Mouse (Mus musculus) CH12.LX (cell line): ENCODE measurements at regions not wholly inside any gene's neighbourhood (a gene's known extent, or its start where the extent isn't known, plus 50 kb on each side); places are given as distances from the start of the nearest gene placed in this dataset.

Experiments
- DNase-seq: peaks from one replicate; pipeline ENCODE4 v3.0.0-alpha.2; 2013; ENCODE audit errors: extremely low read depth
- H3K27ac ChIP-seq: 2 replicates; pipeline ENCODE4 v1.5.1; 2012; ENCODE audit warnings: low read depth, mild to moderate bottlenecking, control low read depth, moderate library complexity; ENCODE audit not compliant: insufficient read depth
- H3K27me3 ChIP-seq: replicated peaks from 2 replicates; pipeline ENCODE3; 2012; ENCODE audit warnings: inconsistent platforms
- H3K36me3 ChIP-seq, 2 experiments: replicated peaks in 1 of 2; 2 replicates each; pipeline versions ENCODE3 to v1.6.1; 2012; ENCODE audit warnings: inconsistent platforms in 1 of 2, low read length in 1 of 2, mild to moderate bottlenecking in 1 of 2, mixed read lengths in 1 of 2, moderate library complexity in 1 of 2; ENCODE audit not compliant: control insufficient read depth in 1 of 2, insufficient read depth in 1 of 2
- H3K4me1 ChIP-seq, 2 experiments: 2 replicates each; pipeline ENCODE4 v1.6.1; 2012; ENCODE audit warnings: inconsistent platforms in 1 of 2, moderate library complexity in 1 of 2; ENCODE audit not compliant: insufficient read depth in 2 of 2, control insufficient read depth in 1 of 2
- H3K4me2 ChIP-seq: 2 replicates; pipeline ENCODE4 v1.6.1; 2012; ENCODE audit warnings: low read depth, mild to moderate bottlenecking, control low read depth; ENCODE audit not compliant: poor library complexity, insufficient read depth, severe bottlenecking
- H3K4me3 ChIP-seq, 3 experiments: fragments of 150-350 bp in 1 of 3; sonication (generic) in 1 of 3; replicated peaks in 1 of 3; 2 replicates each; pipeline versions ENCODE3 to v1.5.1; 2011 to 2012; ENCODE audit warnings: low read depth in 2 of 3, low read length in 2 of 3, mild to moderate bottlenecking in 2 of 3, moderate library complexity in 2 of 3, control low read depth in 1 of 3, improper control_type of control experiment in 1 of 3, inconsistent platforms in 1 of 3, mixed read lengths in 1 of 3; ENCODE audit not compliant: poor library complexity in 1 of 3
- H3K79me2 ChIP-seq: replicated peaks from 2 replicates; pipeline ENCODE4 v1.6.1; 2012; ENCODE audit warnings: mild to moderate bottlenecking, moderate library complexity; ENCODE audit not compliant: control insufficient read depth, poor library complexity, insufficient read depth, severe bottlenecking; ENCODE audit errors: extremely low read depth
- H3K9ac ChIP-seq: 2 replicates; pipeline ENCODE4 v1.6.1; 2012; ENCODE audit warnings: low read depth, mild to moderate bottlenecking, control low read depth, moderate library complexity; ENCODE audit not compliant: insufficient read depth
- H3K9me3 ChIP-seq: replicated peaks from 2 replicates; pipeline ENCODE3; 2012; ENCODE audit warnings: low read length, inconsistent platforms, mixed read lengths
- BHLHE40 ChIP-seq: IDR thresholded peaks from 2 replicates; pipeline ENCODE4 v1.6.1; 2011; ENCODE audit warnings: mild to moderate bottlenecking, low read depth, low read length, improper control_type of control experiment
- CHD1 ChIP-seq: IDR thresholded peaks from 2 replicates; pipeline ENCODE4 v1.6.1; 2012; ENCODE audit warnings: low read depth, low read length, improper control_type of control experiment, inconsistent platforms
- EP300 ChIP-seq: IDR thresholded peaks from 2 replicates; pipeline ENCODE4 v1.6.1; 2011; ENCODE audit warnings: low read length, improper control_type of control experiment
- HCFC1 ChIP-seq: IDR thresholded peaks from 2 replicates; pipeline ENCODE4 v1.6.1; 2012; ENCODE audit warnings: low read depth, mild to moderate bottlenecking, inconsistent platforms, low read length, improper control_type of control experiment
- JUN ChIP-seq: IDR thresholded peaks from 2 replicates; pipeline ENCODE4 v1.6.1; 2011; ENCODE audit warnings: low read depth, mild to moderate bottlenecking, low read length, improper control_type of control experiment, moderate library complexity; ENCODE audit not compliant: insufficient read depth
- JUND ChIP-seq: conservative IDR thresholded peaks from 2 replicates; pipeline ENCODE4 v1.6.1; 2011; ENCODE audit warnings: low read depth, low read length, improper control_type of control experiment
- MAFK ChIP-seq: IDR thresholded peaks from 2 replicates; pipeline ENCODE4 v1.6.1; 2011; ENCODE audit warnings: low read length, improper control_type of control experiment; ENCODE audit not compliant: insufficient replicate concordance
- MAX ChIP-seq: IDR thresholded peaks from 2 replicates; pipeline ENCODE4 v1.6.1; 2011; ENCODE audit warnings: low read length, improper control_type of control experiment
- MYC ChIP-seq: IDR thresholded peaks from 2 replicates; pipeline ENCODE4 v1.6.1; 2011; ENCODE audit warnings: low read depth, mild to moderate bottlenecking, improper control_type of control experiment, low read length
- NELFE ChIP-seq: IDR thresholded peaks from 2 replicates; pipeline ENCODE4 v1.6.1; 2011; ENCODE audit warnings: low read depth, low read length, improper control_type of control experiment
- POLR2AphosphoS2 ChIP-seq: IDR thresholded peaks from 2 replicates; pipeline ENCODE4 v1.6.1; 2011; ENCODE audit warnings: low read depth, low read length, improper control_type of control experiment
- RAD21 ChIP-seq: IDR thresholded peaks from 2 replicates; pipeline ENCODE4 v1.6.1; 2011; ENCODE audit warnings: low read depth, mild to moderate bottlenecking, low read length, improper control_type of control experiment, moderate library complexity
- TBP ChIP-seq: conservative IDR thresholded peaks from 2 replicates; pipeline ENCODE4 v1.6.1; 2011; ENCODE audit warnings: low read depth, low read length, improper control_type of control experiment
- USF1 ChIP-seq: IDR thresholded peaks from 2 replicates; pipeline ENCODE4 v1.6.1; 2014; ENCODE audit warnings: low read depth, mild to moderate bottlenecking, inconsistent platforms, low read length, improper control_type of control experiment
- USF2 ChIP-seq: conservative IDR thresholded peaks from 2 replicates; pipeline ENCODE4 v1.6.1; 2011; ENCODE audit warnings: low read depth, low read length, improper control_type of control experiment
- ZKSCAN1 ChIP-seq: IDR thresholded peaks from 2 replicates; pipeline ENCODE4 v1.6.1; 2012; ENCODE audit warnings: low read depth, inconsistent platforms, low read length, improper control_type of control experiment, borderline replicate concordance
- ZMIZ1 ChIP-seq: IDR thresholded peaks from 2 replicates; pipeline ENCODE4 v1.6.1; 2012; ENCODE audit warnings: low read depth, mild to moderate bottlenecking, inconsistent platforms, low read length, improper control_type of control experiment
- ZNF384 ChIP-seq: IDR thresholded peaks from 2 replicates; pipeline ENCODE4 v1.6.1; 2012; ENCODE audit warnings: low read depth, low read length, improper control_type of control experiment, inconsistent platforms
- dilution Hi-C: fragments of 300-500 bp; cut with MboI; formaldehyde crosslinking; loops from 2 replicates; pipeline ENCODE4 v1.14.3; 2020; ENCODE audit warnings: low sequenced_read_pairs; ENCODE audit not compliant: extremely low pct_unique_long_range_greater_than_20kb, extremely low pct_ligation_motif_present
- in situ Hi-C: fragments of 300-500 bp; cut with MboI; formaldehyde crosslinking; loops from 3 replicates; pipeline ENCODE4 v1.14.3; 2019; ENCODE audit warnings: low sequenced_read_pairs, low pct_ligation_motif_present, low pct_unique_long_range_greater_than_20kb, mixed read lengths

DNA sequence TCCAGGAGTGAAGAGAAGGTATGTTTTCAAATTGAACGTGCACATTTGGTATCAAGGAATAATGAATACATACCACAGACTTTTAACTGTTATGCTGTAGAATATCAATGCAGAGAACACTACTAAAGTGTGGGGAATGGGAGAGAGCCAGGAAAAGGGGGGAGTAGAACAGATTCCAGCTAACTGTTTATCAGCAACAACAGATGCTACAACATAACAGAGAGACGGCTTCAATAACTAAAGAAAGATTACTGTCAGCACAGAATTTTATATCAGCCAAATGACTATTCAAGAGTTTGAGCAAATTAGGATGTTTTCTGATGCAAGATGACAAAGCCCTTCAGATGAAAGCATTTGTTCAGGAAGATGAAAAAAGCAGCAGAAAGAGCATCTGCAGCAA, 183.0 kb downstream of the Cox7c start:
- Histone ChIP-seq H3K4me3 (no peak overlapping the region), H3K27ac (no peak overlapping the region), H3K27me3 (no peaks in the 10 kb centered on the region), H3K79me2 (no peaks in the 10 kb centered on the region), H3K4me2 (no peak overlapping the region), H3K9ac (no peak overlapping the region), H3K9me3 (no peaks in the 10 kb centered on the region), H3K4me1 (no peaks in the 10 kb centered on the region), H3K36me3 (no peaks in the 10 kb centered on the region)
- TF ChIP-seq TBP (no peak), EP300 (no peak), MYC (no peak), JUN (no peak), BHLHE40 (no peak), NELFE (no peak), JUND (no peak), USF1 (no peak), USF2 (no peak), RAD21 (no peak), MAX (no peak), ZKSCAN1 (no peak), ZMIZ1 (no peak), MAFK (no peak), ZNF384 (no peak)
- dilution Hi-C loops (no loop called here), in situ Hi-C loops (no loop called here)
- DNase-seq = no peak

DNA sequence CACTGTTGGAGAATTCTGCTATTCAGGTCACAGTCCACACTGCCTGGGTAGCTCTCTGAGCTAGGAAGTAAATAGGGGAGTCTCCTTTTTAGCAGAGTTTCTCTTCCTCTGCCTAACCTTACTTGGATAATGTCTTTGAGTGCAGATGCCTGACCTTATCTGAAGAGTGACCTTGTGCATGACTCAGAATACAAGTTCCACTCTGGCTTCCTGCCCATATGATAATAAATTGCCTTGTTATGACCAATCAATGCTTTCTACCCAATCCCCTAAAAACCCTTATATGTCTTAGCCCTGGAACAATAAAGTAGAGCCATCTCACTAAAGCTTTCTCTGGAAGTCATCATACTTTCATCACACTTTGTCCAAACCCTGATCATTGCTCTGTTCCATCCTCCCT, 198.4 kb downstream of the Cox7c start:
- Histone ChIP-seq H3K36me3 (no peaks in the 10 kb centered on the region), H3K79me2 (no peaks in the 10 kb centered on the region), H3K27ac (no peak overlapping the region), H3K4me2 (no peak overlapping the region), H3K27me3 (no peaks in the 10 kb centered on the region), H3K9ac (no peak overlapping the region), H3K4me1 (no peaks in the 10 kb centered on the region), H3K4me3 (no peak overlapping the region), H3K9me3 (no peaks in the 10 kb centered on the region)
- TF ChIP-seq ZNF384 (no peak), EP300 (no peak), CHD1 (no peak), HCFC1 (no peak), POLR2AphosphoS2 (no peak)
- dilution Hi-C loops (no loop called here), in situ Hi-C loops (no loop called here)
- DNase-seq = no peak
